Mouse (Mus musculus): ENCODE results near the gene Cd200r3.

DNA sequence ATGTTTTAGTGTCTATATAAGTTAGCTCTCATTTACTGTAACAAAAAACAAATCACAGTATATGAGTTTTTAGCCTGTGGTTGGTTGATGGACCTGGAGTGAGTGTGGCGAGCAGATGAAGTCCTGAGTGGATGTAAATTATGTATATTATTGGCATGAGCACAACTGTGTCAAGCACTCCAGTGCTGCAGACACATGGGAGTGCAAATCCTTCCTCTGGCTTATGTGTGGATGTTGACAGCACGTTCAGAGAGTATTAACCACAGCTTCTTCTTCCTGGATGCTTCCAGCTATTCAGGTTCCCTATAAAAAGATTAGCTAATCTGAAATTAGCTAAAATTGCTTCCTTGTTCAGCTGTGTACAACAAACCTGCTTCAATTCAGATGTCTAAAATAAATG is 42.6 kb downstream of the Cd200r3 start:
- no peak for TF ChIP-seq CTCF (IDR thresholded peaks at IDR 0.05; ENCODE audit: borderline replicate concordance, control insufficient read depth, extremely low read depth, insufficient read depth, low read length, poor library complexity)
- TF ChIP-seq POLR2A (IDR thresholded peaks at IDR 0.05; ENCODE audit: control insufficient read depth, extremely low read depth, insufficient read depth, low read length, poor library complexity), result no peak
